Mouse (Mus musculus) erythroid progenitor cell, adult 5-6 weeks (primary cell): ENCODE data around the gene Arhgef1. TPM values are rescaled to one million over a fixed set of nuclear protein-coding genes. Genes with fewer than 3 reads are reported as not detected.

Experiments
- ATAC-seq: replicated peaks from 2 replicates; pipeline ENCODE4 v1.8.0; 2016; ENCODE audit warnings: moderate number of reproducible peaks, mild to moderate bottlenecking, moderate TSS enrichment, inconsistent platforms; ENCODE audit not compliant: poor library complexity, low FRiP score, severe bottlenecking
- total RNA-seq, 2 experiments: library from RNA; stranded (forward) in 1 of 2; stranded (reverse) in 1 of 2; fragments of 150-400 nt in 1 of 2; fragments of 186-747, 209-891 nt in 1 of 2; gene quantifications; 2 replicates each; pipeline versions ENCODE4 v1.2.3 to v1.2.4; 2015 to 2017; ENCODE audit warnings: low replicate concordance in 2 of 2

The Arhgef1 gene
- total RNA-seq (2015; ENCODE audit: low replicate concordance) (36.4 and 59.1 TPM in 2 replicates), total RNA-seq (2017; ENCODE audit: low replicate concordance) (35.8 and 40.3 TPM in 2 replicates)

DNA sequence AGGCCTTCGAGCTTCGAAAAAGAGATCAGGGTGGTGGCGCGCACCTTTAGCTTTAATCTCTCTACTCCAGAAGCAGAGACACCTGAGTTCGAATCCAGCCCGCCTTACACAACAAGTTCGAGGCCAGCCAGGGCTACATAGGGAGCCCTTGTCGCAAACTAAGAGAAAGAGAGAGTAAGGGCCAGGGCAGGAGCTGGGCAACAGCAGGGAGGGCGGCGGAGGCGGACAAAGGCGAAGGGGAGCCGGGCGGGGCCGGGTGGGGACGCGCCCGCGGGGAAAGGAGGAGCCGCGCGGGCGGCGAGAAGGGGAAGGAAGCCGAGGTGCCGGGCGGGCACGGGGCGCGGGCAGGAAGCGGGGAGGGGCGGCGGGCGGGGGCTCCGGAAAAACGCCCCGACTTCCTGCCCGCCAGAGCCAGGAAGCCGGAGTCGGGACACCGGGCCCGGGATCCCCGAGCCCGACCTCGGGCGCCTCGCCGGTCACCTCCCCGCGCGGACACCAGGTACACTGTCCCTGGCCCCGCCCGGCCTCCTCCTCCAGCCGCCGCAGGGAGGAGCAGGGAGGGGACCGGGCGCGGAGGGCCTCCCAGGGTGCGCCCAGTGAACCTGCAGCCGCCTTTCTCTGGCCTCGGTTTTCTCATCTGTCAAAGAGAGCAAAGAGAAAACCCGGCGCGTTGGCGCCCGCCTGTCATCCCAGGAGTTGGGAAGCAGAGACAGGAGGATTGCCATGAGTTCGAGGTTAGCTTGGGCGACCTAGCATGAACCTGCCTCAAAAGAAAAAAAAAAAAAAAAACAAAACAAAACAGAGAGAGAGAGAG, at the start of gene Arhgef1:
Arhgef1 (plus strand) TSS at position 283 of the 814 bp plus-strand sequence.
- peak; percentile 70 for ATAC-seq

DNA sequence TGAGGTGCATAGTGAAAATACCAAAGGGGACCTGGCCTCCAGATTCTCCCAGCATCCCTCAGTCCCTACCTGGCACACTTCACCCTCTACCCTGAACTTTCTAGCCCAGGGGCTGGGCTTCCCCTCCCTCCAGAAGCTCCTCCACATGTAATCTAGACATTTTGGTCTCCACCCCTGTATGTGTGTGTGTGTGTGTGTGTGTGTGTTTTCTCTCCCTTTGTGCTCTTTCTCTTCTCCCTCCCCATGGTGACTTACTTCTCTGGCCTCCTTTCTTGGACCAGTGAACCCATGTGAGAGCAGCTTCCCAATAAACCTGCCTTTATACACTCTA, 49.5 kb upstream of the Arhgef1 start:
- peak; percentile 36; the same call in 1 of the 2 replicates for ATAC-seq

DNA sequence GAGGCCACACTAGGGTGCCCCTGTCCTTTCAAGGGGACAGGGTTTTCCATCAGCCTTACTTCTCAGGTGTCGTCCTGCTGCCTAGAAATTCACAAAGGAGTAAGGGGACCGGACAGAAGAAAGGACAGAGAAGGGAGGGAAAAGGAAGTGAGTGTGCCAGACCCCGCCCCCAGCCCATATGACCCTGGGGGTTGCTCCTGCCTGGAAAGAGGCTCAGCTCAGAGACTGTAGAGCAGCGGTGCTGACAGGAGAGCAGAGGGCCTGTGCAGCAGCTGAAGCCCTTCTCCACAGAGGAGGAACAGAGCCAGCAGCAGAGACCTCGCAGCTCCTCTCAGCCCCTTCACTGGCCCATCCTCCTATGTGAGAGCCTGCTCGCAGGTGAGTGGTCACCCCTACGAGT, 49.0 kb upstream of the Arhgef1 start:
- no peak for ATAC-seq

DNA sequence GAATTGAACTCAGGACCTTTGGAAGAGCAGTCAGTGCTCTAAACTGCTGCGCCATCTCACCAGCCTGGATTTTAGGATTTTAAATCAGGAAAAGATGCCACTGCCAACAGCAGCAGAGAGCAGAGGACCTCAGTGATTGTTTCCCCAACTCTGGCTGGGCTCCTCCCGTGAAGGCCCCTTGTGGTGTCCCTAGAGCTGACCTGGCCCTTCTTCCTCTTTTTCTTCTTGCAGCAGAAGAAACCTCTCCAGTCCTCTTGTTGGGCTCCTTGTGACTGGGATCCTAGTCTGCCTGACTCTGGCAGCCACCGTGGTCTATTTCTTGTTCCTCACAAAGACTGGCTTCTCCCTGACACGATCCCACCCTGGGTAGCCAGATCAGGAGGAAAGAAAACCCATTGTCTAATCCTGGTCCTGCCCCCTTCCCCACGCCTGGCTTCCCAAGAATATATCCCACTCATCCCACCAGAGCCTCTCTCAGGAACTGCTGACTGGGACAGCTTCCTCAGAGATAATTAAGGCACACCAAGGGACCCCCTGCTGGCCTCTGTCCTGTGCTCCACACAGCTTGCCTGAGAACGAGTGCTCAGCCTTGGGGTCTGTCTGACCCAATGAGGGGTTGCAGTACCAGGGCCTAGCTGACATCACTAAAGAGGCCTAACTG, 46.1 kb upstream of the Arhgef1 start:
- ATAC-seq, result no peak

DNA sequence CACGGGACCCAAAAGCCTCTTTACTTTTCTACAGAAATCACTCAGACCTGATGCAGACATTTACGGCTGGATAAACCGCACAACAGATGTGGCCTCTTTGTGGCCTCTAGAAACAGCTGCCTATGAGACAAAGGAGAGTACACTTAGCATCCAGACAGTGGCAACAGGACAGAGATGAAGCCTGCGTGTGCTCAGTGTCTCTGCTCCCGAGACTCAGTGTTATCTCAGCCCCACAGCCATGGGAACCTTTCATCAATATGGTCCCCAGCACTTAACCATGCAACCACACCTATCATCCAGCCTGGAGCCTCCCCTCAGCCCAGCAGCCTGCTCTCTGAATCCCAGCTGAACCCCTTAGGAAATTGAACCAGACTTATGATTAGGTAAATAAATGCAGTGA, 43.5 kb upstream of the Arhgef1 start:
- ATAC-seq, result peak; percentile 87

DNA sequence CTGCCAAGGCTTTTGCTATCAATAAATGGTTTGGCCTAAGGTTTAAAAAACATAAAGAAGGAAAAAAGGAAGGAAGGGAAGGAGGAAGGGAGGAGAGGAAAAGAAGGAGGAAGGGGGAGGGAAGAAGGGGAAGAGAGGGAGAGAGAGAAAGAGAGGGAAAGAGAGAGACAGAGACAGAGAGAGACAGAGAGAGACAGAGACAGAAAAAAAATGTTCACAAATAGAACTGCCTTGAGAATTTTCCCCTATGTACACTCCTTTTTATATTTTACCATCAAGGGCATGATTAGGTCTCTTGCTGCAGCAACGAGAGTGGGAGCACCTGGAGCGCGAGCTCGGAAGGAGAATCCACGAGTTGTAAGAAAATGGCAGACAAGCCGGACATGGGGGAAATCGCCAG, 40.8 kb upstream of the Arhgef1 start, which contains the start of gene Gm9844:
Gm9844 (plus strand) TSS at position 301 of the 400 bp plus-strand sequence.
- no peak for ATAC-seq

DNA sequence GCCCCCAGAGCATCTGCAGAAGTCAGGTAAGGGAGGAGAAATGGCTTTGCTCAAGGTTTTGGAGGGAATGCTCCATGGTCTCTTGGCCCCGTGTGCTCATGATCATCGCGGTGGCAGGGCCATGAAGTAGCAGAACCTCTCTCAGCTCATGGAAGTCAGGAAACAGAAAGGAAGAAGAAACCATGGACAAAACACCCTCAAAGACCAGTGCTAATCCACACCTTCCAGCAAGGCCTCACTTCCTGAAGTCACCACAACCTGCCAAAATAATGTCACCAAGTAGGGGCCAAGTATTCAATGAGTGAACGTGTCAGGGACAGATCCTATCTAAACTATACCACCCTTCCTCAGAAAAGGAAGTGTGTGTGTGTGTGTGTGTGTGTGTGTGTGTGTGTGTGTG, 39.9 kb upstream of the Arhgef1 start:
- ATAC-seq, result no peak

DNA sequence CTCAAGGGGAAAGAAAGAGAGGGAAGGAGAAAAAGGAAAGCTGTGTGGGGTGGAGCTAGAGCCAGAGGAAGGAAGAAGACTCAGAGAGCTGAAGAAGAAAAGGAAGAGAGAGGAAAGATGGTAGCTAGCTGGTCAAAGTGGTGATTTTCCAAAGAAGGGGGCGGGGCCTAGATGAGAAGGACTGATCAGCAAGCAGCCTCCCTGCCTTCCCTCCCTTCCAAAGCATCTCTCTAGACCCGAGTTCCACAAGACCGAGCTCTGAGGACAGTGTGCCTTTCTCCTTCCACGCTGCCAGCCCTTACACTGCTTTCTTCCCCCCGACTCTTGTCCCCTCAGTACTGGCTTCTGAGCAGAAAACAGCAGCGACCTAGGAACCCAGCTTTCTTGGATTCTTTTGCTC, 38.6 kb upstream of the Arhgef1 start:
- ATAC-seq, result no peak

DNA sequence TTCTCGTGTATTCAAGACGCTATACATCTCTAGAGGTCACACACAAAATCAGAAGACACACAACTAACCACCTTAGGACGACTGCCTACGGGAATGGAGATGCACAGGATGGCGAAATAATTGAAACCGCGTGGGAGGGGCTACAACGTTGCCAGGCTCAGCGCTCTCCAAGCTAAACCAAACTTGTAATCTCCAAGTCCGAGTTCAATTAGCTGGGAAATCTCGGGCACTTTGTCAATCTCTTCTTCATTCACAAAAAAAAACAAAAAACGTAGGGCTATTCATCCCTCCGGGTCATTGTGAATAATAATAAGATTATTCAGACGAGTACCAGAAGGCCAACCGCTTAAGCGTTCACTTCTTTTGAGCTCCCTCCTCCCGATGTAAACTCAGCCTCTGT, 33.6 kb upstream of the Arhgef1 start:
- no peak for ATAC-seq

DNA sequence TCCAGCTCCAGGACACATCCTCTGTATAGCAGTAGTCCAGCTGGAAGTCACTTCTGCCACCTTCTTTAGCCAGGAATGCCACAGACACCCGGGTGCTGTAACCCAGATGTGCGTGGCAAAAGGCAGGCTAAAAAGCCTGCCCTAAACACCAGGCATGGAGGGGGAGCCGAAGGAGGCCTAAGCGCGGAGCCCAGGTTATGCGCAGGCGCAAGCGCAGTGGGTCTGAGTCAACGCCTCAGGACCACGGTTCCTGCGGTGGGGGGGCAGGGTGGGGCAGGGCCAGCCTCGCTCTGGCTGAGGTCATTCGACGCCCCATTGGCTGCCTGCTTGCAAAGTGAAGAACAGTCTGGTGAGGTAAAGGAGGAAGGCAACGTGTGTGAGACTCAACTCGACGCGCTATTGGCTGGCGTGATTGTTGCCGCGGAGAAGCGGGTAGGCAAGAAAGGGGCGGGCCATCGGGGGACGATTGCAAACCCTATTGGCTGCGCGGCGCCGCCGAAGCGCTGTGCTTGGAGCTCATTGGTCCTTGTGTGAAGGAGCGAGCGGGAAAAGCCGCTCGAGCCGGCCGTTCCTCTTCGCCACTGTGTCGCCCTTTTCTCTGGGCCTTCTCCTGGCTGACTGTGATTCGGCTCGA, 33.1 kb upstream of the Arhgef1 start, which contains the start of the genes Lypd4 and Dmrtc2:
Lypd4 (minus strand) TSS at position 410 of the 634 bp plus-strand sequence.
Dmrtc2 (plus strand) TSS at position 526 of the 634 bp plus-strand sequence.
- ATAC-seq, result no peak; the same call in 1 of the 2 replicates

DNA sequence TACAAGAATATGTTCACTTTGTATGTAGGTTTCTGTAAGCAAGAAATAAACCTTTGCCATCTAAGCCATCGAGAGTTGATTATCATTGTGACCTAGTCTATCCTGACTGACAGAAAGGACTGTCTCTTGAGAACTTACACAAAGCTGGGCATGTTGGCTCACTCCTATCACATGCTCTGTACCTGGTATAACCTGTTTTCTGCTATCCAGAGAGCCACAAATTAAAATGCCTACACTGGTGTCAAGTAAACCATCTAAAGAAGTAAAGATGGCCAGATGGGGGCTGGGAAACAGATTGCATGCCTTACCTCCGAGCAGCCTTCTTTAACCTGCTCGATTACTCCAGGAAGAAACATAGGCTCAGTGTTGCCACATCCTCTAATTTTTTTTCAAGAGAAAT, 25.1 kb upstream of the Arhgef1 start:
- ATAC-seq, result no peak

DNA sequence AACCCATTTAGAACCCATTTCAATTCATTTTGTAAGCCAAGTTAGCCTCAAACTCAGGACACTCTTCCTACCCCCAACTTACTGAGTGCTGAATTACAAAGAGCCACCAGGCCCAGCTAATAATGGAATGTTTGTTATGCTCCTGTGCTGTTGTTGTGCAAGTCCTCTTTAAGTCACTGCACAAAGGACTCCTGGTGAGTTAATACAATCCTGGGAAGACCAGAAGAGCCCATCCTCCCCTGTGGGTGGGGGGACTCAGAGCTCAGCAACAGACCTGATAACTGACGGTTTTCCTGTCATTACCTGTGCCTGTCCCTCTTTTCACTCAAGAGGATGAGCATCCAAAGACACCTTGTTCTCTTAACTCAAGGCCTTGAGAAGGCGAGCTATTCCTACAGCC, 23.1 kb upstream of the Arhgef1 start:
- ATAC-seq, result no peak

DNA sequence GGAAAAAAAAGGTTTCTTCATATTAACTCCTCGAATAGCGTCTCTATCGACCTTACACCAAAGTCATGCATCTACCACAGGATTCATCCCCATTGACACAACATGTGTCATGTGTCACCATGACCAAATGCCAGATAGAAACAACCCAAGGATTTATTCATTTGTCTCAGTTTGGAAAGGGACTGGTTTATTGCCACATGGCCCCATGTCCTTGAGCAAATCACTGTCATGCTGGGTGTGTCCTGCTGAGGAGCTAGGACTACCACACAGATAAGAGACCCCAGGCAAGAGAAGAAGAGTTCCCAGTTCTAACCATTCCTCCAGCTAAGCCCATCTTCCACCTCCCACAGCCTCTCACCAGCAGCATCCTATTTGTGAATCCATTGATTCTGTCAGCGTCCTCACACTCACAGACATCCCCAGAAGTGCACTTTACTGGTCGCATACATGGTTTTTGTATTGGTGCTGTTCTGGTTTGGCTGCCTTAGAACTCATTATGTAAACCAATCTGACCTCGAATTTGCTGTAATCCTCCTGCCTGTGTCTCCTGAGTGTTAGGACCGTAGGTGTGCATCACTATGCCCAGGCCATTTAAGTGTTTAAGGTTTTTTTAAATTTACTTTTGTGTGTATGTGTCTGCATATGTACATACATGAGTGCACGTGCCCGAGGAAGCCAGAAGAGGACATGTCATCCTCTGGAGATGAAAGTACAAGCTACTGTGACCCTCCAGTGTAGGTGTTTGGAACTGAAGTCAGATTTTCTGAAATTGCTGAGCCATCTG, 20.1 kb upstream of the Arhgef1 start:
- ATAC-seq, result no peak

DNA sequence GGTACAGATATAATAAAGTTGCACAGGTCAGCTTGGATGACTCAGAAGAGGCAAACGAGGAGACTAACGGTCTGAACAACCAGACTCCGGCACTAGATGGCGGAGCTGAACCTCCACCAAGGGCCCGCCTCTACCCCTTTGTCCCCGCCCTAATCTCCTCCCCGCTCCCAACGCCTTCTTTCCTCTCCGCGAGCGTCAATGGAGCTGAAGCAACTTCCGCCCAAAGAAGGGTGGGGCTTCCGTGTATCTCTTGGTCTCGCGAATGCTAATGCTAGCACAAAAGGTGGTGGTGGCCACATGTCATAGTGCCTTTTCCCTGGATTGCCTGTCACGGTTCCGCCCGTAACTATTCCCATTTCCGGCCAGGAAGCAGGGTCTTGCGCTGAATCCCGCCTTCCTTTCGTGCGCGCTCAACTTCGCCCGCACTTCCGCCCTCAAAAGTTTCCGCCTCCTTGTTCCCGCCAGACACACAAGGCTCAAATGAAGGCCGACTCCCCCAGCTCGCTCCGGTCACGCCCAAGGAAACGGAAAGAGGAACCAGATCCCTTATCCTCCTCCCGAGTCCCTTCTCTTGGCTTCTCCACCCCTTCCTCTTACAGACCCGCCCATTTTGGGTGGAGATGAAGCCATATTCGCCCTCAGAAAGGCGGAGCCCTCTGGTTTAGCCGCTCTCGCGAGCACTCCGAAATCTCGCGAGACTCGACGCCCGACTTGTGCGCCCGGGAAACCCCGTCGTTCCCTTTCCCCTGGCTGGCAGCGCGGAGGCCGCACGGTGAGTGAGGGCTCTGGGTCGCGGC, 18.6 kb upstream of the Arhgef1 start, which contains the start of gene Rps19:
Rps19 (plus strand) TSS at position 476 of the 797 bp plus-strand sequence.
- ATAC-seq, result peak; percentile 89

DNA sequence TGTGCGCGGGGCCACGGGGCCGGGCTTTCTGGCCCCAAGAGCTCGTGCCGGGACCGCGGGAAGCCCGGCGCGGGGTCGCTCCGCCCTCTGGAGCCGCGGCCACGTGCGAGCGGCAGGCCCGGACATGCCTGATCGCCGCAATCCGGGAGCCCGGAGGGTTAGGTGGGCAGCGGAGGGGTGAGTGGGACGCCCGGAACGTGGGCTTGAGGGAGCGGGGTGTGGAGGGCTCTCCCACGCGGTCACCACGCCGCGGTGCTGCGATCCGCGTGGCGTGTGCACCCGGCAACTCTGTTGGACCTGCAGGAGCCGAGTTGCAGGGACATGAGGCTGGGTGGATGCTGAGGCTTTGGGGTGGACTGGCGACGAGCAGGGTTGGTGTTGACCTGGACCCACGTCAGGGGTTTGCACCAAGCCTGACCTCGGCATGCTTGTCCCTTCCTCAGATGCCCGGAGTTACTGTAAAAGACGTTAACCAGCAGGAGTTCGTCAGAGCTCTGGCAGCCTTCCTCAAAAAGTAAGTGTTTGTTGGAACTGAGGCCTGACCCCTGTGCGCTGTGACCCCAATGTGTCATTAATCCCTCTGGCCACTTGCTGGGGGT, 17.9 kb upstream of the Arhgef1 start:
- ATAC-seq, result no peak

DNA sequence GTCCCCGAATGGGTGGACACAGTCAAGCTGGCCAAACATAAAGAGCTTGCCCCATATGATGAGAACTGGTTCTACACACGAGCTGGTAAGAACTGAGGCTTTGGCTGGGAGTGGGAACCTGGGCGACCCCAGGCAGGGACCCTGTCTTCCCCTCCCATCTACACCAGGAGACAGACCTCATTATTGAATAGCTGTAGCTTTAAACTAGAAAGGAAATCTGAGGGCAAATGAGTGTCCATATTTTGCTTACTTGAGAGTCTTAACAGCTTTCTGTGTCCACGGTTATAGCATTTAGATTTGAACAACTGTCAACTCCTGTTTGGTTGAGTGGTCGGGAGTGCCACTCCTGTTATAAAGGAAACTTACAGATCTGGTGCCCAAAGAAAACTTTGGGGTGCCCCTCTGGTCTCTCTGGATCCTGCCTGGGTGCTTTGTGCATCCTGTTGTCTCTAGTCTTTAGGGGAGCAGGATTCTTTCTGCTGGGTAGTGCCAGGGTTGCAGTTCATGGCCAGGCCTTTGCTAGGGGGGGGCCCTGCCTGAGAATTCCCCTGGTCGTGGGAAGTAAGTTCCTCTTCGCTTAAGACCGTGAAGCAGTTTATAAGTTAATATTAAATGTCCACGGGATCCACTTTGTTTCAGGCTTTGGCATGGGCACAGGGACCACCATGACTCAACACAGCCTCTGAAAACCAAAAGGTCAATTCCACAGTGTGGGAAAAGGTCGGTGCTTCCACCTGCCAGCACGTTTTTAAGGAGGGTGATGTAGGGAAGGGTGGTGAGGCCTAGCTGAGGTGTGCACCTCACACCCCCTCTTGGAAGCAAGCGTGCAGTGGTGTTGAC, 17.0 kb upstream of the Arhgef1 start:
- no peak for ATAC-seq

DNA sequence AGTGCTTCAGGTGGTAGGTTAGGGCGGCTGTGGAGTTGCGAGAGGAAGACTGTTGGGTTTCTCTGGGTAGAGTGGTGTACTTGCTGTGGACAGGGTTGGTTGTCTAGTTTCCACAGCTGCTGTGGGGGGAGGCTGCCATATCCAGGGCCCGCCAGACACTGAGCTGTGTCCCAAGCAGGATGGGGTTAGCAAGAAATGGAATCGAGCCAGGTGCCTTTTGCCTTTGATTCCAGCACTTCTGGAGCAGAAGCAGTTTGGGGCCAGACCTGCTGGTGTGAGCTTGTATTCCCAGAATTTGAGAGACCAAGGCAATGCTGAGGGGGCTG, 16.4 kb upstream of the Arhgef1 start:
- ATAC-seq, result no peak

DNA sequence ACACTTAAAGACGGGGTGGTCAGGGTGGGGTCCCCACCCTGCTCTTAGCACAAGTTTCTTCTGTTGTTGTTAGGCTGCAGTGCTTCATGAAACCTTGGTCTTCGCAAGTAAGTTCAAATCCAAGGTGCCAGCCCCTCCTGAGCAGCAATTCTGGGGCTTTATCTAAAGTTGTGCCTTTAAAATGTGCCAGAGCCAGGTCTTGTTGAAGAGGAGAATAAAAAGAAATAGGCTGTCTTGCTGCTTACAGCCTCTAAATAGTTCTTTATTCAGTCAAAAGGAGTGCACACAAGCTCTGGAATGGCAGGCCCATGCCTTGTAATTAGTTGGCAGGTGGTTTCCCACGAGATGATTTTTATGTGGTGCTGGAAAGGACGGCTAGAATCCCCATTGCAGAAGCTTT, 15.6 kb upstream of the Arhgef1 start:
- no peak for ATAC-seq
